Mouse (Mus musculus) forelimb bud, embryonic 11.5 days (tissue): ENCODE data around the gene Mgll.

Experiments
- DNase-seq: peaks from one replicate; pipeline ENCODE4 v3.0.0-alpha.2; 2012; ENCODE audit warnings: low read depth, low spot score

Mgll gene

DNA sequence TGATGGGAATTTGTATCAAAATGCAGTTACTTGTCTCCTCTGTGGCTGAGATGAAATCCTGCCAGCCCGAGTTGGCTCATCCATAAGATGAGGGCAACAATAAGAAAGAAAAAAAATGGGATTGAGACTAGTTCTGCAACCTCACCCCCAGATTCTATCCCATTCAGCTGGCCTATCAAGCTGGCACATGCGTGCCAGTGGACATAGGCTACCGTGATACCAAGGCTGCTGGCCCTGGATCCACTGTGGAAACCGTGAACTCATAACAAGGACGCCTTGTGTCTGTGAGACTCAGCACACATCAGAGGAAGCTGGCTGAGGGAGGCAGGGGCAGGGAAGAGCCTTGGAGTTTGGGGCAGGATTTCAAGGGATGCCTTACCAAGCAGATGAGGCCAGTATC is 46.8 kb downstream of the Mgll start:
- no peak for DNase-seq

DNA sequence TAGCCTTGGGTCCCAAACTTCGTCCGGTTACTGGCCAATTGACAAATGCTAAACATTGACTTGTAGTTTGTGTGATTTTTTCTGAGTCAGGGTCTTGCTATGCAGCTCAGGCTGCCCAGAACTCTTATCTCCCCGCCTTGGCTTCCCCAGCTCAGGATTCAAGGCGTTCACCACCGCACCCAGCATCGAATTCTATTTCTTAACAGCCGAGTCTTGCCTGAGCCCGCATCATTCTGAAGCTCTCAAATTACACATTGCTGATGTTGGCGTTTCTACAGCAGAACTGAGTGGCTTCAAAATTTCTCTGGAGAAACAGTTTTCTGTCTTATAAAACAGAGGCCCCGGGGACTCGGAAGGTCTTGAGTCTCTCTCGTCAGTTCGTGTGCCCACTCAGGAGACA is 47.8 kb downstream of the Mgll start:
- DNase-seq, result no peak

DNA sequence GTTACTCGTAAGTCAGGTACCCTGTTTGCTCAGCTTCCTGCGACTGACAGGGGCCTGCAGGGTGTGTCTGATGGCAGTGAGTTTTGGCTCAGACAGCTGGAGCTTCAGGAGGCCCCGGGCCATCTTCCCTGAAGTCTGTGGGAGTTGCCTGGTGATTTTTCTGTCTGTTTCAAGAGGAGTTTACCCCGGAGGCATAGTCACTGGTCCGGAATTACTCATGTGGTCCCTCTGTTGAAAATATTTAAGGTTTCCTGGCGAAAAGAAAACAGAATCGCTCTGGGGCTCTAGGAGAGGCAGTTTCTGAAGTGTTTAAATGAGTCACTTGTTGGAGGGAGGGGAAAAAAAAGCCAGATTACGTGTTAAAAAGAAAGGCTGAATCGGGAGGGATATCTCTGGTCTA is 49.8 kb downstream of the Mgll start:
- DNase-seq, result no peak

DNA sequence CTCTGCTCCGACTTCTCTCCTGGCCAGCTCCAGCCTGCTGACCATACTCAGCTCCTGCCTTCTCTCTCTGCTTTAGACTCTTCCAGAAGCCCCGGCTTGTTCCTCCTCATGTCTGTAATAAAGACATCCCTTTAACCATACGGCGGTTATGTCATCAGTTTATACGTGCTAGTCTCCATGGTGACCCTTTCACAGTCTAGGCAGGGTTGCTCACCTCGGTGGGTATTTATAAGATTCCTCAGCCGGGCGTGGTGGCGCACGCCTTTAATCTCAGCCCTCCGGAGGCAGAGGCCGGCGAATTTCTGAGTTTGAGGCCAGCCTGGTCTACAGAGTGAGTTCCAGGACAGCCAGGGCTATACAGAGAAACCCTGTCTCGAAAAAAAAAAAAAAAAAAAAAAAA is 51.1 kb downstream of the Mgll start:
- DNase-seq, result no peak

DNA sequence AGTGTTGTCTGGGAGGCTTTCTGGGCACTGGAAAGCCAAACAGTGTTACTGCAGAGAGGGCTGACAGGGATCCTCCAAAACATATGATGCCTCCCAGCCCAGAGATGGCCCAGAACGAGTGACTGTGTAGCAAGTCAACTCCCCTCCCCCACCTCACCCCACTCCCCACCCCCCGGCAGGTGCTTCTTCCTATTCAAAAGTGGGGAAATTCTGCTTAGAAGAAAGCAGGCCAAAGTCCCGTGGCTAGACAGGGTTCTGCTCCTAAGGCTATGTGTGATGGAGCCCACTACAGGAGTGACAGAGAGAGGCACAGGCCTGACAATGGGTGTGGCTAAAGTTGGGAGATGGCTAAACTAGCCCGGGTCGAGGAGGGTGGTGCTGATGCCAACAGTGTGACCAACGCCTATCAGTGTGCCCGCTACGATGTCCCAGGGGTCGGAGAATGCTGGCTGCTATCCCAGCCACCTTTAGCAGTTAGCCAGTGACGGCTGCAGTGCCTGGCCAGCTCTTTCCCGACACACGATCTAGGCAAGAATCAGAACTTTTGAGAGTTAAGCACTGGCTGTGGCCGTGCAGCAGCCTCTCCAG is 52.2 kb downstream of the Mgll start:
- no peak for DNase-seq

DNA sequence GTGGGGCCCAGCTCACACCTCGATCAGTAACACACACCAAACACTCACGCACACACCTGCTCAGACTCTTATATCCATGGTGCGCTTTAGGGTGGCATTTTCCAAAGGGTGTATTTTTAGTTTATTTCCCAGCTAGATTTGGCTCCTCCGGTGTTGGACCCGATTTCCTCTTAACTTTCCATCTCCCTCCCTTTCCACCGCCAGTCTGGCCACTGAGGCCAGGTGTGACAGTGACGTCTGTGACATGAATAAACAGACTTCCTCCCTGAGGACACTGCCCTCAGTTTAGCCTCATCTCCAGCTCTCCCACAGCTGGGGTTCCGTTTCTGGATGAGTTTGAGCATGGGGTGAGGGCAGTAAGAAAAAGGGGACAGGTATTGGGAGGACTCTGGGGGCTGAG is 52.8 kb downstream of the Mgll start:
- no peak for DNase-seq

DNA sequence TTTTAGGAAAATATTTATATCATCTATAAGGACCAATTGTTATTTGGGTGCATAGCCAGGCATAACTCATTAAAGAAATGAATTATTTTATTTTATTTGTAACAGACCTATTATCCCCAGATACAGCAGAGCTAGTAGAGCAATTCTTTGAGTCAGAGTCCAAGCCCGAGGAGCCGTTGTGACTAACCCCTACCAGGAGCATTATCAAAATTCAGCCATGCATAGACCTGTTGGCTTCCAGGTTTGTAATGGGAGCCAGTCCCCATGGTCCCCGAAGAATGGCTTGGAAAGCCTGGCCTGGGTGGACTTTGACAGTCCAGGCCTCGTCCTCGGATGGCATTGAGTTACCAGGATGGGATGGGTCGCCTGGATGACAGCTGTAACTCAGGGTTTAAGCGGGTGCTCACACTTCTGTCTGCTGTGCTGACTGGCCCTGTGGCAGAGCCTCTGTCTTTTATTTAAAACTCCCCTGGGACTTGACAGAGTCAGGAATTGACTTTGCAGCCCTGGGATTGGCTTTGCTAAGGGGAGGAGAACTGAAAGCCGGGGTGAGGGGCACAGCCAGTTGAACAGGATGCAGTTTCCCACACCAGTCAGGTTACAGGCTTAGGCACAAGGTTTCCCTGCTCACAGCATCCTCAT is 54.0 kb downstream of the Mgll start:
- DNase-seq, result no peak

DNA sequence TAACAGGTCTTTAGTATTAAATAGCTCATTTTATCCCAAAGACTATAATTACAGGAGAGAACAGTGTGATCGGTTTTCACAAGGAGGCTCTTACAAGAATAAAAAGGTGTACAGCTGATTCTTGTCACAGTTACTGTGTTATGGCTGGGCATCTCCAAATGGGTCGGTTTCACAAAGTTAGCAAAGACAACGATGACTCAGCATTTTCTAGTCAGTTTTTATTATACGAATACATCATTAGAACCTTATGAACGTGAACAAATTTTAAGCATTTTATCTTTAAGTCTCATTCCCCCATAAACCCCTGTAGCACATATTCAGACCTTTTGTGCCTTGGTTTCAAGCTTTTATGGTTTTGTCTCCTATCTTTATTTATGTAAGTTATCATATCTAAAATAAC is 55.5 kb downstream of the Mgll start:
- DNase-seq, result no peak

DNA sequence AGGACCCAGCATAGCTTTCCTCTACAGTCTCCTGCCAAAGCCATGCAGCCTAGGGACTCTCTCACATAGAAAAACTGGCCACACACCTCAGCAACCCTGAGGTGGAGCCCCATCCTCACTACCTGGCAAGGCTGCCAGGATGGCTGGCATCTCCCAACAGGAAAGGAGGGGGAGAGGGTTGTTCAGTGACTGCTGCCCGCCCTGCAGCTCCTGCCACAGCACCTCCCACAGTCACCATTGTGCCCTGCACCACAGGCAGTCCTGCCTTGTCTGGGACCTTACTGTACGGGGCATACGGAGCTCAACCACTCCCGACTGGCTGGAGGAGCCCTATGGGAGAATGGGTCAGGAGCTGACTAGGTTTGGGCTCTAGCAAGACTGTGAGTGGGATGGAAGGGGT is 57.7 kb downstream of the Mgll start:
- no peak for DNase-seq

DNA sequence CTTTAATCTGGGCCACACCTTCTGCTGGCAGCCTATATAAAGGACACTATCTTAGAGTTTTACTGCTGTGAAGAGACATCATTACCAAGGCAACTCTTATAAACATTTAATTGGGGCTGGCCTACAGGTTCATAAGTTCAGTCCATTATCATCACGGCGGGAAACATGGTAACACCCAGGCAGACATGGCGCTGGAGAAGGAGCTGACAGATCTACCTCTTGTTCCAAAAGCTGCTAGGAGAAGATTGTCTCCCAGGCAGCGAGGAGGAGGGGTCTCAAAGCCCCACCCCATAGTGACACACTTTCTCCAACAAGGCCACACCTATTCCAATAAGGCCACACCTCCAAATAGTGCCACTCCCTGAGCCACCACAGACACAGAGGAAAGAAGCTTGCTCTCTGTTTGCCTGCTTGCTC is 58.8 kb downstream of the Mgll start:
- DNase-seq, result no peak

DNA sequence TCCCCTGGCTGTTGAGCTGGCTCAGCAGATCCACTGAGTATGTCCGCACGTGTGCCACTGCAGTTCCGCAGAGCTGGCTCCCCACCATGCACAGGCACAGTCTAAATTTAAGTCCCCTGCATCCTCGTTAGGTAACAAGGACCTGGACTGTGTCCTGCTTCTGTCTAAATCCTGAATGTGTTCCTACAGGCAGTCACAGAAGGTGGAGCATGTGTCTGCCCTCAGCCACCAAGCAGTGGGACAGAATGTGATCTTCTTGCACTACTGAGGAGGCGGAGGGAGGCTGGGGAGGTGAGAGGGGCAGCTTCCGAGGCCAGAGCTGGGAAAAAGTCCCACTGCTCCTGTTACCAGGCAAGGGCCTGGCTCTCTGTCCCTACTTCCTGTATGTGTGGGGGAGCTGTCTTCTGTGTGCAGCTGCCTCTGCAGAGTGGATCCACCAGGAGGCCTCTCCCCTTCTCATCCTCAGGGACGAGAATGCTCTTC is 60.5 kb downstream of the Mgll start:
- no peak for DNase-seq

DNA sequence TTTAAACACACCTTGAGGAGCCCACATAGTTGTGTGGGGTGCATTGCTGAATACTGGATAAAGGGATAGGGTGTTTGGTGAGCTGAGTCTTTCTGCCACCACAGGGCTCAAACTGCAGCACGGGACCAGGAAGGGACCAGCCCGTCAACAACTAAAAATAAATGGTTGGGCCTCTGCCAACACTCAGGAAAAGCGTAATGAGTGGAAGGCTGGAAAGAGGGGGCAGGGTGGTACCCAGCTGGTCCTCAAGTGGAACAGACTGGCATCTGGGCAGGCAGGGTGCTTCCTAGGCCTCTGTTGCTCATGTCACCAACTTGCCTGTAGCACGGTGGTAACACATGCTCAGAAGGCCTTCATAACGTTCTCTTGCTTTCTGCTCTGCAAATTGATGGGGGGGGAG is 61.1 kb downstream of the Mgll start:
- no peak for DNase-seq

DNA sequence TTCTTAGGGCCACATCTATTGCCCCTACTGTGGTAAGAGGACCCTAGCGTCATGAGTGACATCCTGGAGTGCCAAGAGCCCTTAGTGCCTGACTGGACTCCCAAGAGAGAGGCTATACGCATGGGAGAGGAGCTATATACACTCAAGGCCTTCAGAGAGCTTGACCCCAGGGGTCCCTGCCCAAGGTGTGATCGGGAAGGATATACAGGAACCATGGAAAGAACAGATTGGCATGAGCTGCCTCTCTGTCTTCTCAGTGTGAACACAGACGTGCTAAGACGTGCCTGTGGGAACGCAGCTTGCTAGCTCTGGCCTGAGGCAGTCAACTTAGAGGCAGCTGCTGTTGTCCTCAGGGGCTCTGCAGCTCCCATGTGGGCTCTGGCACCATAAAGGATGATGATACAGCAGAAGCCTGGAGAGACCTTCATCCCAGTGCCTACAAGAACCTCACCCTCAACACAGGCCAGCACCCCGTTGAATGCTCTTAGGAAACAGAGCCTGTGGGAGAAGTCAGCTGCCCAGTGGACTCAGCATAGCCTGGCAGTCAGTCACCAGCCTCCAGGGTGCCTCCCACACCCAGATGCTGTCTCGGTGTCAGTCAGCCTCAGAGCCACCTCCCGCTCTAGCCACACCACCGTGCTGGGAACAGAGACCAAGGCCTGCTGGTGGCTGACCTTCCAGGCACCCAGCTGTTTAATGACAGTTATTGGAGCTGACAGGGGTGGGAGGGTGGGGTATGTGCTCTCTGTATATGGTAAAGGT is 61.8 kb downstream of the Mgll start:
- DNase-seq, result no peak

DNA sequence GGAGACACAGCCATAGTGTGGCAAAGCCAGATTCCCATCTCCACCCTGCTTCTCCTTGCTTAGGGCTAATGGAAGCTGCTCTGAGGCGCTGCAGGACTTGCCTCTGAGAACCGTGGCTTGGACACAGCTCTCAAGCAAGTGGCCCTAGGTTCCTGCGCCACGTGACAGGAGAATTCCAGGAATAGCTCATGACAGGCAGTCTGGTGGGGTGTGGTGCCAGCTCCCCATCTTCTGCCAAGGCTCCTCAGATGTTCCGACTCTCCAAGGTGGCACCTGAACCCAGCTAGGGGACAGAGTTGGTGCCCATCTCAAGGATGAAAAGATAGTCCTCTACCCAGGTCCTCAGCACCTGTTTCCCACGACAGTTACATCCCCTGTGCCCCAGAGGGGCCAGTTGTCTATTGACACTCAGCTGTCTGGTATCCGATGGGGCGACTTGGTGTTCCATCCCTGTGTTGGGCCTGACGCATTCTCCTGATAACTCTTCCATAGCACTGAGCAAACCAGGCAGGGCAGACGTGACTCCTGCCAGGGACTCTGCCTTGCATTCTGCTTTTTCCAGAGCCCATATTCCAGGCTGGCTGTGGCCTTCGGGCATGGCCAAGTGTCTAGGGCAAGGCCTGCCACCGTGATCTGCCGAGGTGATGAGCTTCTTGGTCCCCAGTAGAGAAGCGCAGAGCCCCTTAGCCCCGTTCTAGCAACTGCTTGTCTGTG is 62.7 kb downstream of the Mgll start:
- no peak for DNase-seq

DNA sequence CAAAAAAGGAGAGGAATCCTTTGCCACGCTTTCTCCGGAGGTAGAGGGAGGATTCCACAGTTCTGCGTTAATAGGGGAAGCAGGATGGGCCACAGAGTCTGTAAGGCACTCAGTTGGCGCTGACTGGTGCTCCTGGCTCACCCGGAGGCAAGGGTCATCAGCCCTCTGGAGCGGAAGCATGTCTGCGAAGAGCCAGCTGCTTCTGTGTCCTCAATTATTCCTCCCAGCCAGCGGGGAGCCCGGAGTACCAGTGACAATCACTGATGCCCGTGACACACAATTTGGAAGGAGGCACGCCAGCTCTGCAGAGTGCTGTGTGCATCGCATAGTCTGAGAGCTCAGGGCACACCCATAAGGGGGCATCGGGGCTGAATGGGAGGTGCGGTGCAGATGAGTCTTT is 63.3 kb downstream of the Mgll start:
- no peak for DNase-seq

DNA sequence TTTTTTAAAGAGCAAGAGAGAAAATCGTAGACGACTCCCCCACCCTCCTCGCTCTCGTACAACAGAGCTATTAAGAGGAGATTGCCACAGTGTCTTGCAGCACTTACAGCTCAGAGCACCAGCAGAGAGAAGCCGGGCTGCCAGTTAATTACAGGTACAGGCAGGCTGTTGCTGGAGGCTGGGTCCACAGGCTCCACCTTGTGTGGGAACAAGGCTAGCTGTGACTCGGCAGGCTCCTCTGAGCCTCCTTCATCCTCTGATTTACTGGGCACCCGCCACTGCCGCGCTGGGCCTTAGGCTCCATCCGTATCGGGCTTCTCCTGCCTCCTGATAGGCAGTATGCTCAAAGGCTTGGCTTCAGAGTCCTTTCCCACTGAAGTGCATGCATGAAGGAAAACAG is 64.0 kb downstream of the Mgll start:
- no peak for DNase-seq

DNA sequence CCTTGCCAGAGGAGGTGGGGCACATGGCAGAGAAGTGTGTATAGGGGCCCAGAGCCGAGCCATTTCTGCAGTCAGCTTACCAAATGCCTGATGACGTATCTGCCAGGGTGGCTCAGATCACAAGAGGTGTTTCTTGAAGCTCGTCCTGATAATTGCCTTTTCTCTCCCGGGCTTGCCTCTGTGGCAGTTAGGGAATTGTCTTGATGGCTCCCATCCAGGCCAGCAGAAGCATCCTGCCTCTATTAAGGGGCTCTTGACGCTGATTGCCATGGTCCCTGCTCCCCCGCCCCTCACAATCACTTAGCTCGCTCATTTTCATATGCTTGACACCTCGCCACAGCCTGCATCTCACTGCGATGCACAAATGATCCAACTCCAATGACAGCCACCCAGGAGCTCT is 67.1 kb downstream of the Mgll start:
- DNase-seq, result no peak

DNA sequence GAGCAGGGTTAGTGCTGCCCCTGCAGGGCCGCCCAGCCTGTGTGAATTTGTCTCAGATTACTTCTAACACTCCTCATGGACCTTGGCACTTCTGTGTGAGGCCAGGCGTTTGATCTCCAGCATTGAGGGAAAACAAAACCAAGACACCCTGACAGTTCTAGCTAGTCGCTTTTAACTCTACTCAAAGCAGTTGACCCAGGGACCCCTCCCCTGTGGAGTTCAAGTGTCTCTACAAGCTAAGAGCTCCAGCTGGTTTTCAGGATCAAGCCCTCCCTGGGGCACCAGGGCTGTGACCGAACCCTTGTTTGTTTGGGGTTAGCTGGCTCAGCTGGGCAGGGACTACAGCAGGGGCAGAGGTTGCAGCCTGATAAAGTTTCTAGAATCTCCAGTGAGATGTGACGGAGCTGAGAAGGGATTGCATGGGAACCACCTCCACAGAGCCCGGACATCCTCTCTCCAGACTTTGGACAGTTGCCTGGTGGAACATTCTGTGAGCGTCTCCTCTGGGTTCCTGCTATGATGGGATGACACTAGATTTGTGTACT is 68.0 kb downstream of the Mgll start:
- no peak for DNase-seq

DNA sequence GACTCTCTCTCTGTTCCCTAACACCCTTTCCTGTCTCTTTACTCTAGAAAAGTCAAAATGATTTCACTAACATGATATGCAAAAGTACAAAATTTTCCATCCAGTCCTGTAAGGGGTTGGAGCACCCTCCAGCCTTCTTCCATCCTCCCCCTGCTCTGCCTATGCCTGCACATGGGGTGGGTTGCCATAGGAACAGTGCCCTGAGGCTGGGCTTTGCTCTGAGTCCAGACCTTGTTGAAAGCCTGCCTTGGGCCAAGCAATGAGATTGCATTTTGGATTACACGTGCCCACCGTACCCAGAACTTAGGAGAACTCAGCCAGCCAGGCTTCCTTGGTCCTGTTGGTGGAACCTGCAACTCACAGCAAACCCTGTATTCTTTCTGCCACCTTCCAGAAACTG is 69.0 kb downstream of the Mgll start:
- DNase-seq, result no peak

DNA sequence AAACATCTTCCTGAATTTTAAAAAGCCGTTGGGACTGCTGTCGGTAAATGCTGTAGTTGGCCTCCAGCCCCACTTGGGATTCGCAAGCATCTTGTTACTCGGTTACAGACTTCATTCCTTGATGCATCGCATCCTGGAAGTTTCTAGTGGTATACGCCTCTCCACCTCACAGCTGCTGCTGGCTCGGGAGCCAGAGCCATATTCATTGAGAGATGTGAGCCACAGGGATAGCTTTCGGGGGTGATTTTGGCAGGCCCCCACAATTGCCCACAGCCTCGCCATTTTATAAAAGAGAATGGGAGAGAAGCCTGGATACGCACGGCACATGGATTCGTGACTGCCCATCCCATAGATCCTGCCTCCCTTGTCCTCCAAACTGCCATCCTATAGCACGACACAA is 69.7 kb downstream of the Mgll start:
- DNase-seq, result no peak

DNA sequence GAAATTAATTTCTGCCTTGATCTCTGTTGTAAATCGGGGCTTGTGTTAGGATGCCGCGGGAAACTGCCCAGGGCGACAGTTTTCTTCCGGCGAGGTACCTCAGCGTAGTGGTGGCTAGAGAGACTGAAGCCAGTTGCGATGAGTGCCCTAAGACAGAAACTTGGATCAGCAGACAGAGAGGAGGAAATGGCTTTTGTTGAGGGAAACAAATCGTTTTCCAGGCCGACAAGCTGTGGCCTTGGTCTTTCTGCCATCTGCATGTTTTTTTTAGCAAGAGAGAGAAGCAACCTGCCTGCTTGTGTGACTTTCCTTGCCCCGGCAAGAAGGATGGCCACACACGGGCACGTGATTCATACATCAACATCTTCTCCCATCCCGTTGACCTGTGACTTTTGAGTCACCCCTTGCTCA is 70.4 kb downstream of the Mgll start:
- DNase-seq, result no peak

DNA sequence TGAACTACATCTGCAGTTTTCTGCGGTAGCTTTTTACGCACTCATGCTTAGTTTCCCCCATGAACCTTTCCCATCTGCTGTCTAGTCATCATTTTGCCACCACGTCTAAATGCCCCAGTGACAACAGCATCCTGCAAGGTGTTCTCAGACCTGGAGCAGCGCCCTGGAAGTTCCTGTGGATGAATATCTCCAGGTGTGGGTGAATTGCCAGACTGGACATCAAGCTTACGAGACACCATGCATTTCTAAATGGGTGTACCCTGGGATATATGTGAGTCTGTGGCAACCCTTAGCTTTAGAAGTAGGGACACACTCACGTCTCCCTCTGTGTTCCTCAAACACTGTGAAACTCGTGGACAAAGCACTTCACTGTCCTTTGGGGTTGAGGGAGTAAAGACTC is 76.0 kb downstream of the Mgll start:
- no peak for DNase-seq
